Mouse (Mus musculus) liver, adult 2 months (tissue): ENCODE results near the gene Gucy1a1.

ENCODE experiments used
- CTCF ChIP-seq: fragments of 200-500 bp; IDR thresholded peaks from 2 replicates; pipeline ENCODE4 v1.5.1; 2011; ENCODE audit warnings: low read depth, low read length, control low read depth
- POLR2A ChIP-seq: fragments of 200-500 bp; IDR thresholded peaks from 2 replicates; pipeline ENCODE4 v1.6.1; 2011; ENCODE audit warnings: low read length, control low read depth; ENCODE audit not compliant: insufficient read depth; ENCODE audit errors: extremely low read depth

- no peak for TF ChIP-seq POLR2A
- TF ChIP-seq CTCF: no peak
These were observed 16.3 kb downstream of the Gucy1a1 start for GRCm38 (mm10) chr3:82129258-82129657.
